Mouse (Mus musculus) liver, embryonic 16.5 days (tissue): Measurements from ENCODE around the gene H2-M5. TPM values are rescaled to one million over a fixed set of nuclear protein-coding genes. Genes with fewer than 3 reads are reported as not detected.

ENCODE experiments used
- ATAC-seq: fragments of 200-750 bp; cut with Nextera tagmentation; 2 replicates; pipeline ENCODE4 v1.8.0; 2017; ENCODE audit warnings: low read depth, mild to moderate bottlenecking, moderate number of reproducible peaks, moderate library complexity
- H3K27ac ChIP-seq: fragments of 300-500 bp; sonication (generic); 2 replicates; pipeline ENCODE4 v1.5.1; 2014; ENCODE audit warnings: mild to moderate bottlenecking, low read length
- H3K27me3 ChIP-seq: fragments of 300-500 bp; sonication (generic); 2 replicates; pipeline ENCODE4 v1.6.1; 2014; ENCODE audit warnings: low read depth, low read length, mixed read lengths; ENCODE audit not compliant: control insufficient read depth, insufficient read depth
- H3K36me3 ChIP-seq: fragments of 300-500 bp; sonication (generic); 2 replicates; pipeline ENCODE4 v1.6.1; 2014; ENCODE audit warnings: mild to moderate bottlenecking; ENCODE audit not compliant: control insufficient read depth, insufficient read depth
- H3K4me1 ChIP-seq: fragments of 300-500 bp; sonication (generic); 2 replicates; pipeline ENCODE4 v1.6.1; 2014; ENCODE audit warnings: low read depth, low read length, mixed read lengths; ENCODE audit not compliant: control insufficient read depth
- H3K4me2 ChIP-seq: fragments of 300-500 bp; sonication (generic); 2 replicates; pipeline ENCODE4 v1.6.1; 2014; ENCODE audit warnings: low read depth, low read length, mixed read lengths
- H3K4me3 ChIP-seq: fragments of 300-500 bp; sonication (generic); 2 replicates; pipeline ENCODE4 v1.5.1; 2014; ENCODE audit warnings: low read depth, mild to moderate bottlenecking, low read length
- H3K9ac ChIP-seq: fragments of 300-500 bp; sonication (generic); 2 replicates; pipeline ENCODE4 v1.6.1; 2014; ENCODE audit warnings: low read depth, low read length
- H3K9me3 ChIP-seq: fragments of 300-500 bp; sonication (generic); replicated peaks from 2 replicates; pipeline ENCODE4 v1.6.1; 2016; ENCODE audit warnings: low read length; ENCODE audit not compliant: control insufficient read depth
- WGBS: fragments of 180-500 bp; shearing (Covaris S2); extraction: QIAGEN DNeasy Blood & Tissue Kit; methylation state at CpG from one replicate; pipeline ENCODE4 v1.1.7; 2014; ENCODE audit not compliant: insufficient replicate concordance; 5-methylcytosine and 5-hydroxymethylcytosine counted together
- polyA plus RNA-seq: library from polyadenylated mRNA; unstranded; fragments of >200 nt; fragmentation: Nextera tagmentation; extraction: Ambion mirVana; gene quantifications from 2 replicates; pipeline ENCODE4 v1.2.1, GENCODE M21; 2015

H2-M5 gene
- polyA plus RNA-seq, 1 experiment from 2014 or later: not detected

DNA sequence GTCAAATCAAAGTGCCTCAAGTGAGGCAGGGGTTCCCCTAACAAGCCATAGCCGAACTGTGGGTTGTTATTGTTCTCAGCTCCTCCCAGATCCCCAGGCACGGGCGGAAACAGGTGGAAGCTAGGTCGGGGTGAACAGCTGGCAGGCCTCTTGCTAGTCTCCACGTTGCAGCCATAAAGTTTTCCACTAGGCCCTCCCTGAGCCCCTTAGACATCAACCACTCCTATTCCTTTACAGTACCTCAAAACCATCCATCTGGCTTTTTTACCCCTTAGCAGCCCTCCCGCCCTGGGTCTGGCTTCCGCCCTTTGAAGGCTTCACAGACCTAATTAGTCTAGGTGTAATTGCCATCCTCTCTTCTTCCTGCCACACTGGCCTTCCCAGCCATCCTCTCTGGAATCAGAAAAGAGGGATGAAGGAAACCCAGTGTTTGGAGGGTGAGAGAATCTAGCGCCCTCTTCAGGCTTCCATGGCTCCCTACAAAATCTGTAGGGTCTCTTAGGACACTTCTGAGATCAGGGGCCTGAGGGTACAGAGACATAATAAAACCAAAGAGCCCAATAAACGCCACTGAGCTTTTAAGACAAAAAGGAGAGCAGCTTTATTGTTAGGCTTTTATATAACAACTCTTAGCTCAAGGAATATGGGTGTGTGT is 45.1 kb downstream of the H2-M5 start:
- Histone ChIP-seq H3K9me3 (no peaks in the 10 kb centered on the region), H3K4me2 (no peak overlapping the region), H3K27ac (no peak overlapping the region), H3K27me3 (peaks cover 70% of the 10 kb centered on the region), H3K4me3 (no peak overlapping the region), H3K9ac (no peak overlapping the region), H3K36me3 (peaks cover 5% of the 10 kb centered on the region; the same call in 1 of the 2 replicates), H3K4me1 (no peaks in the 10 kb centered on the region; the same call in 1 of the 2 replicates)
- 19% methylated on average over 9 of the region's 9 CpGs for WGBS
- ATAC-seq: no peak

DNA sequence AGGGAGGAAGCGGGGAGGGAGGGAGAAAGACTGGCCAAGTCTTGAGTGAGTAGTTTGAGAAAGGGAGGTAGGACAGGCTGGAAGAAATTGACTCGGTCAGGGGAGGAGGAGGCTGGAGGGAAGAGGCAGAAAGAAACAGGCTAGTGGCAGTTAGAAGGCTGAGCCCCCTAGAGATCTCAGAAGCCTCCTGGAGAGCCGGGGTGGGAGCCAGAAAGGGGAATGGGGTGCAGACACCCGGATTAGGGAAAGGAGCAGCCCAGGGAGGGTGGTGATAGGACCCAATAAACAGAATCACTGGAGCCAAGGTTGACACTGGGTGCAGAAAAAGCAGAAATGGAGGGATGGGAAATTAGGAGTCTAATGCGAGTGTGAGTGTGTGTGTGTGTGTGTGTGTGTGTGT is 45.6 kb downstream of the H2-M5 start:
- H3K36me3 ChIP-seq: no peaks in the 10 kb centered on the region; the same call in 1 of the 2 replicates
- no peak for ATAC-seq
- no peak overlapping the region for H3K4me2 ChIP-seq
- no peak overlapping the region for H3K9ac ChIP-seq
- WGBS: 17% methylated on average over 5 of the region's 5 CpGs
- H3K27ac ChIP-seq: no peak overlapping the region
- no peaks in the 10 kb centered on the region; the same call in 1 of the 2 replicates for H3K4me1 ChIP-seq
- H3K27me3 ChIP-seq: peaks cover 70% of the 10 kb centered on the region
- H3K9me3 ChIP-seq: no peaks in the 10 kb centered on the region
- H3K4me3 ChIP-seq: no peak overlapping the region

DNA sequence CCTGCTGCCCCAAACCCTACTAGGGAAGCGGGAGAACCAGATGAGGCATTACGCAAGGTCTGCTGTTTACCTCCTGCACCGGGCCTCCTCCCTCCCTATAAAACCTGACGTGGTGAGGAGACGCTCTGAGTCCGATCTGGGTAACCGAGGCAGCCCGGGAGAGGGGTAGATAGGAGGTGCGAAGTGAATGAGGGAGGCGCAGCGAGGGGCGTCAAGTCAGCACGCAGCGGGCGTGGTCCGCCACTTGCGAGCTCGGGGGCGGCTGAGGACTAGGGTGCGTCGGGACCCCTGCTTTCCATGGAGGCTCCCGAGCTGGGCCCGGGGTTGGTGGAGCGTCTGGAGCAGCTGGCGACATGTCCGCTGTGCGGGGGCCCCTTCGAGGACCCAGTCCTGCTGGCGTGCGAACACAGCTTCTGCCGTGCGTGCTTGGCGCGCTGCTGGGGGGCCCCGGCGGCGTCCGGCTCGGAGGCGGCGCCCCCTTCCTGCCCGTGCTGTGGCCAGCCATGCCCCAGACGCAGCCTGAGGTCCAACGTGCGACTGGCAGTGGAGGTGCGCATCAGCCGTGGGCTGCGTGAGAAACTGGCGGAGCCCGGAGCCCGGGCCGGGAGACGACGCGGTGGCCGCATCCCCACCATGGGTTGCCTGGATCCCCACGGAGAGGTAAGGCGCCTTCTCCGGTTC is 46.4 kb downstream of the H2-M5 start, which contains the start of gene Rnf39:
Gene Rnf39 (plus strand): TSS at position 128 of the 681 bp plus-strand sequence.
- 4% methylated on average over 59 of the region's 59 CpGs for WGBS
- Histone ChIP-seq H3K9ac (no peak within 1 kb of the TSS), H3K27ac (no peak within 1 kb of the TSS), H3K9me3 (no peaks in the 10 kb centered on the region), H3K36me3 (no peaks in the 10 kb centered on the region), H3K27me3 (peaks cover 67% of the 10 kb centered on the region), H3K4me3 (peak within 1 kb of the TSS; percentile 41), H3K4me1 (no peaks in the 10 kb centered on the region; the same call in 1 of the 2 replicates), H3K4me2 (peak within 1 kb of the TSS; percentile 49)
- ATAC-seq: no peak

DNA sequence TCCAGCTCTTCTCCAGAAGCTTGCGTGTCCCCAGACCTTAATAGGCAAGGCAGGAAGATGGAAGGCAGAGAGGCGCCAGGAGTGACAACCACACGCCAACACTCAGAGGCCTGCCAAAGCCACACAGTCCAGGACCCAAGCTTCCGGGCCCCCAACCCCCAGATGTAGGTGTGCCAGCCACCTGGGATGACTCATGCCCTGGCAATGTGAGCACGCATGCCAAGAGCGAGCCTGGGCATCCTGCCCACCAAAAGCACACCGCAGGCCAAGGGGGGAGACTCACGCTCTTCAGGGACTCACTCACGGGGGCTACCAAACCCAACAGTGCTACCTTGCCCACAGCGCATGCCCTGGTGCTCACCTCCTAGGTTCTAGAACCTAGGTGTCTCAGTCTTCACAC is 46.9 kb downstream of the H2-M5 start:
- H3K4me1 ChIP-seq: no peaks in the 10 kb centered on the region; the same call in 1 of the 2 replicates
- 36% methylated on average over 10 of the region's 10 CpGs for WGBS
- no peaks in the 10 kb centered on the region for H3K9me3 ChIP-seq
- H3K27me3 ChIP-seq: peaks cover 62% of the 10 kb centered on the region
- H3K4me2 ChIP-seq: no peak overlapping the region
- no peaks in the 10 kb centered on the region for H3K36me3 ChIP-seq
- no peak overlapping the region for H3K4me3 ChIP-seq
- no peak overlapping the region for H3K9ac ChIP-seq
- no peak overlapping the region for H3K27ac ChIP-seq
- no peak for ATAC-seq

DNA sequence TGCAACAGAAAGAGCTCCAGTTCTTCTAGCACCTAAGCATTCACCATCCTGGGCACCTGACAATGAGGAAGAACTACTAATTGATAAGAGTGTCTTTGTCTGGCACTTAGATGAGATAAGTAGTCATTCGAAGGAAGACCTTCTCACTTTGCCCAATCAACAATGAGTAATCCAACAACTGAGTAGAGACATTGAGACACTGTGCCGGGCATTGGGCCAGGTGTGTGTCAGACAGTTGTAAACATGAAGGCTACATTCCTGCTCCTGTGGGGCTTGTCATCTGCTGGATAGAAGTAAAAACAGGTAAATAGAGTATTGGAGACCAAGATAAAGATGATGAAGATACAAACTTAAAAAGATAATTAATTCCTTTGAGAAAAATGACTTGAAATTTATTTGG is 51.3 kb downstream of the H2-M5 start:
- no peaks in the 10 kb centered on the region for H3K4me1 ChIP-seq
- H3K27me3 ChIP-seq: peaks cover 18% of the 10 kb centered on the region
- H3K36me3 ChIP-seq: no peaks in the 10 kb centered on the region
- no peak overlapping the region for H3K27ac ChIP-seq
- no peak overlapping the region for H3K4me3 ChIP-seq
- H3K9ac ChIP-seq: no peak overlapping the region
- 44% methylated on average over 2 of the region's 2 CpGs for WGBS
- H3K4me2 ChIP-seq: no peak overlapping the region
- ATAC-seq: no peak
- H3K9me3 ChIP-seq: no peaks in the 10 kb centered on the region

Other genes with a start within 250 kb of the H2-M5 start
- not detected in 2 replicates for gene H2-M10.5, start 216.6 kb downstream of the H2-M5 start, polyA plus RNA-seq
- not detected in 2 replicates for gene H2-M10.6, start 177.4 kb downstream of the H2-M5 start, polyA plus RNA-seq
- gene Trim26, start 152.4 kb downstream of the H2-M5 start, polyA plus RNA-seq: 15.8 and 16.7 TPM in 2 replicates
- gene Trim15, start 122.3 kb downstream of the H2-M5 start, polyA plus RNA-seq: 0.55 and 0.61 TPM in 2 replicates
- gene Trim10, start 120.0 kb downstream of the H2-M5 start, polyA plus RNA-seq: 285 and 295 TPM in 2 replicates
- gene Trim40, start 99.4 kb downstream of the H2-M5 start, polyA plus RNA-seq: not detected in 2 replicates
- 0.27 TPM in 1 of 2 replicates, not detected in the other for gene Trim31, start 91.4 kb downstream of the H2-M5 start, polyA plus RNA-seq
- 0.08 TPM in 1 of 2 replicates, not detected in the other for gene Rnf39, start 46.6 kb downstream of the H2-M5 start, polyA plus RNA-seq
- 23.9 and 28.8 TPM in 2 replicates for gene Ppp1r11, start 37.8 kb downstream of the H2-M5 start, polyA plus RNA-seq
- gene Znrd1, start 31.0 kb downstream of the H2-M5 start, polyA plus RNA-seq: 20.9 and 21.3 TPM in 2 replicates
- 2.5 and 3.0 TPM in 2 replicates for gene Znrd1as, start 30.9 kb downstream of the H2-M5 start, polyA plus RNA-seq
- not detected in 2 replicates for gene 2410137M14Rik, start 8.3 kb downstream of the H2-M5 start, polyA plus RNA-seq
- gene Zfp57, start 11.6 kb upstream of the H2-M5 start, polyA plus RNA-seq: 2.9 and 3.4 TPM in 2 replicates
- gene Mog, start 33.9 kb upstream of the H2-M5 start, polyA plus RNA-seq: not detected in 2 replicates
- 0.46 and 1.0 TPM in 2 replicates for gene Gabbr1, start 56.4 kb upstream of the H2-M5 start, polyA plus RNA-seq
- gene Olfr90, start 99.0 kb upstream of the H2-M5 start, polyA plus RNA-seq: not detected in 2 replicates
- not detected in 2 replicates for gene Olfr91, start 108.7 kb upstream of the H2-M5 start, polyA plus RNA-seq
- gene Olfr92, start 130.6 kb upstream of the H2-M5 start, polyA plus RNA-seq: not detected in 2 replicates
- gene Olfr93, start 172.0 kb upstream of the H2-M5 start, polyA plus RNA-seq: not detected in 2 replicates
- not detected in 2 replicates for gene Ubd, start 204.4 kb upstream of the H2-M5 start, polyA plus RNA-seq
- not detected in 2 replicates for gene Olfr94, start 211.5 kb upstream of the H2-M5 start, polyA plus RNA-seq
- gene Olfr95, start 223.6 kb upstream of the H2-M5 start, polyA plus RNA-seq: not detected in 2 replicates
- not detected in 2 replicates for gene Olfr96, start 230.6 kb upstream of the H2-M5 start, polyA plus RNA-seq
- not detected in 2 replicates for gene Olfr97, start 247.8 kb upstream of the H2-M5 start, polyA plus RNA-seq